Mouse (Mus musculus) embryo, embryonic 10.5 days (tissue): ENCODE measurements at regions not wholly inside any gene's neighbourhood (a gene's known extent, or its start where the extent isn't known, plus 50 kb on each side); places are given as distances from the start of the nearest gene placed in this dataset.

Experiments used
- DNase-seq: peaks from one replicate; pipeline ENCODE4 v3.0.0-alpha.2; 2015; ENCODE audit warnings: low spot score

- no peak for DNase-seq
Observed at GRCm38 (mm10) chr13:58495390-58496073, 92.4 kb upstream of the Hnrnpk start.

GRCm38 (mm10) chr13:58494726-58495125 lies 91.6 kb upstream of the Hnrnpk start:
- DNase-seq: no peak

- no peak for DNase-seq
Observed at GRCm38 (mm10) chr13:58490829-58491228, 87.7 kb upstream of the Hnrnpk start.

GRCm38 (mm10) chr13:58485011-58485410 lies 81.9 kb upstream of the Hnrnpk start:
- no peak for DNase-seq

GRCm38 (mm10) chr13:58482701-58483100 lies 79.6 kb upstream of the Hnrnpk start:
- no peak for DNase-seq

DNA sequence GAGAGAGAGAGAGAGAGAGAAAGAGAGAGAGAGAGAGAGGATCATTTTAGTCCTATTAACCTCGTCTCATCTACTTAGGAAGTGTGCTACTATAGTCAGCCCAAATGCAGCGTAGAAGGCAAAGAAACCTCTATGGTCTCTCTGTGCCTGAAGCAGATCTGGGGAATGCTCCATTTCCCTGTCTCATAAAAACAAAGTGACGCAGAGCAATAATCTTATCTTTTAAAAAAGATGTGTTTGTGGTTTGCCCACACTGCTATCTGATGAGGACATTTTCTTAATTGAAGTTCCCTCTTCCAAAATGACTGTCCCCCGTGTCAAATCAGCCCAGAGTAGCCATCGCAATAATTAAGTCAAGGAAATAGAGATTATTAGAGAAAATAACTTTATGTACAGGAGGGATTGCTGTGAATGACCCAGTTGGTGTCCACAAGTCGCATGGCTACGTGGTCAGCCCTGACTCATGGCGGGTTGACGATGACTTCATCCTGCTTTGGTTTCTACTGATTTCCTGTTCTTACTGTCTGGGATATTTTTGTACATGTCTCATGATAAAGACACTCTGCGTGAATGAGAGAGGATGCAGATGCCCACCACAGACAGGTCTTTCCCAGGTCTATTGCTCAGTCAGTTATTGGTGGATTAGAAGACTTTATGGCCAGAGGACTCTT lies 77.9 kb upstream of the Hnrnpk start:
- DNase-seq: no peak

GRCm38 (mm10) chr13:58480388-58480927 lies 77.3 kb upstream of the Hnrnpk start:
- DNase-seq: no peak

DNA sequence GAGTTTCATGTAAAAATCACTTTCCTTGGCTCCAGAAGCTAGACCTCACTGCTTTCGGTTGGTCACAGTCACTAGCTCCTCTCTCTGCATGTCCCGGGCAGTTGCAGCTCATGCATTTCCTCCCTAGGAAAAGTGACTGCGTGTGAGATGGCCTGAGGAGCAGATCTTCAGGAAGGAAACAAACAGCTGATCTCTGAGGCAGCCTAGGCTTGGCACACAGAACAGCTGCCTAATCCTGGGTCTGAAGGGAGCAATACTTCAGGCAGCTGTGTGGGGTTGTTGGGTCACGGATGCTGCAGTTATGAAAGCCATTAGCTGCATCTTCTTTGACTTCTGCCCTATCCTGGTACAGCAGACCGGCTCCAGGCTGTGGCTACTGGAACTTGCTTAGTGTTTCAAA lies 75.3 kb upstream of the Hnrnpk start:
- no peak for DNase-seq

GRCm38 (mm10) chr13:58477253-58477652 lies 74.1 kb upstream of the Hnrnpk start:
- DNase-seq: no peak

DNA sequence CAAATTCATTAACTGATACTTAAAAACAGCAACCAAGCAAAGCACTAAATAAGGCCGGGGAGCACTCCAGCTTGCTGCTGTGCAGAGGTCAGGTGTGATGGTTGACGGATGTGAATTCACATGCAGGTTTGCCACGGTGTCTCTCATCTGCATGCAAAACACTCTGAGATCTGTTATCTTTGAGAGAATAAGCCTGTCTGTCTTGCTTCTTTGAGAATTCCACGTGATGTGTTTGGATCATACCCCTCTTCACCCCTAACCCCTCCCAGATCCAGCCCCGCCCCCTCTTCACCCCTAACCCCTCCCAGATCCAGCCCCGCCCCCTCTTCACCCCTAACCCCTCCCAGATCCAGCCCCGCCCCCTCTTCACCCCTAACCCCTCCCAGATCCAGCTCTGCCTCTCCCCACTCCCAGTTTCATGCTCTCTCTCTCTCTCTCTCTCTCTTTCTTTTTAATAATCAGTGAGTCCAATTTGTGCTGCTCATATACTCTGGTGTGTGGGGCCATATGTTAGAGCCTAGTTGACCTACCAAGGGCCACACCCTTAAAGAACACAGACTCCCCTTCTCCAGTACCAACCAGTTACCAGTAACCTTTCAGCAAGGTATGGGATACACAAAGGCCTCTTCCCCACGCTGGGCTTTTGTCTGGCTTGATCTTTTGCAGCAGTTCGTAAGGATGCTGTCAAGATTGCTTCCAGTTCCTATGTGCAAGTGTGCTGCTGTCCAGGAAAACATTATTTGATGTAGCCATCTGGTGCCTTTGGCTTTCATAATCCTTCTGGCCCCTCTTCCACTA lies 73.1 kb upstream of the Hnrnpk start:
- no peak for DNase-seq

DNA sequence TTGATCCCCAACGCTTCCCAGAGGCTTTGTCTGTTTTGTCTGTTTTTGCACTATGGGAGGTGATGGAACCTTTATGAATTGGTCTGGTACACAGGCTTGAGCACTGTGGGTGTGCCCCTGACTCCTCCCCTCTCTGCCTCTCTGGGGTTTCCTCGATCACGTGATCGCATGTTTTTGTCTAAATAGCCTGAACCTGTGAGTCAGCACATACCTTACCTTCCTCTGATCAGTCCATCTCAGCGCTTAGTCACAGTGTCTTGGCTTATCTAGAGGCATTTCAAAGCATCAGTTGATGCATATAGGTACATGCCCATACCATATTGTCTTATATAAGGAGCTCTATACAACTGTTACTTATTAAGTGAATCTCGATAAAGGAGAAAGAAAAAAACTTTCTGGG lies 72.4 kb upstream of the Hnrnpk start:
- peak; percentile 43 for DNase-seq

DNA sequence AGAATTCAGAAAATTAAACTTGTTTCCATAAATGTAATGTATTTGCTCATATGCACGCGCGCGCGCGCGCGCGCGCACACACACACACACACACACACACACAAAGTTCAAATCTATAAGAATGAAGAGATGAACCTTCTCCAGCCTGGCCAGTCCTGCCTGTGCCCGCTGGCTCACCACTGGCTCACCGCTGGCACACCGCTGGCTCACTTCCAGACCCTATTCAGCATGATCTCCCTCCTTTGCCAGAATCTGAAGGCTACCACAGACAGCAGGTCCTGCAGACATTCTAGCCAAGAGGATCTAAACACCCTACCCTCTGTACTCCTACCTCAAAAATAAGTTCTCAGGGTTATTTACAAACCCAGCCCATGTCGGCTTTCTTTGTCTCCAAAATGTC lies 69.3 kb upstream of the Hnrnpk start:
- no peak for DNase-seq

GRCm38 (mm10) chr13:58471704-58472103 lies 68.6 kb upstream of the Hnrnpk start:
- peak; percentile 61 for DNase-seq

- DNase-seq: peak; percentile 86
Observed at GRCm38 (mm10) chr13:58469731-58470130, 66.6 kb upstream of the Hnrnpk start.

DNA sequence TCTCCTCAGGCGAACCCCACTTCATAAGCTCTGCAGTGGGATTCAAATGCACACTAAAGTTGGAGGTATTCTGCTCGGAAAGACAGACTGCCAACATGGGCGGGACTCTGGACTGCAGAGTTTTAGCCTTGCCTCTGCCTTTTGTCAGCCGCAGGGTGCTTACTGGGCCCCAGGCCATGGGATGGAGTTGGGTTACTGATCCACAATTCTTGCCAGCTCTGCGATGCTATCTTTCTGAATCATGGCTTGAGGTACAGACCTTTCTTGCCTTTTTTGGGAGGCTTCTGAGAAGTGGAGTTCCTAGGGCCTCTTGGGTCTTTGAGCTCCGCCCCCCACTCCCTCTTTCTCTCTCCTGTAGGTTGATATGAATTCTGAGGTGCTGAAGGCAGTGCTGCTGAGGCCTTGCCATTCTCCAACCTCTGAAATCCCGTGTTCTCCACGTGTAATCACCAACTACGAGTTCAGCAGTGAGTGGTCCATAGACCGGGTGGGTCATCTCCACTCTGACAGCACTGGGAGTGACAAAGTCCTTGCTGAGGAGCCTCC lies 64.0 kb upstream of the Hnrnpk start:
- no peak for DNase-seq

DNA sequence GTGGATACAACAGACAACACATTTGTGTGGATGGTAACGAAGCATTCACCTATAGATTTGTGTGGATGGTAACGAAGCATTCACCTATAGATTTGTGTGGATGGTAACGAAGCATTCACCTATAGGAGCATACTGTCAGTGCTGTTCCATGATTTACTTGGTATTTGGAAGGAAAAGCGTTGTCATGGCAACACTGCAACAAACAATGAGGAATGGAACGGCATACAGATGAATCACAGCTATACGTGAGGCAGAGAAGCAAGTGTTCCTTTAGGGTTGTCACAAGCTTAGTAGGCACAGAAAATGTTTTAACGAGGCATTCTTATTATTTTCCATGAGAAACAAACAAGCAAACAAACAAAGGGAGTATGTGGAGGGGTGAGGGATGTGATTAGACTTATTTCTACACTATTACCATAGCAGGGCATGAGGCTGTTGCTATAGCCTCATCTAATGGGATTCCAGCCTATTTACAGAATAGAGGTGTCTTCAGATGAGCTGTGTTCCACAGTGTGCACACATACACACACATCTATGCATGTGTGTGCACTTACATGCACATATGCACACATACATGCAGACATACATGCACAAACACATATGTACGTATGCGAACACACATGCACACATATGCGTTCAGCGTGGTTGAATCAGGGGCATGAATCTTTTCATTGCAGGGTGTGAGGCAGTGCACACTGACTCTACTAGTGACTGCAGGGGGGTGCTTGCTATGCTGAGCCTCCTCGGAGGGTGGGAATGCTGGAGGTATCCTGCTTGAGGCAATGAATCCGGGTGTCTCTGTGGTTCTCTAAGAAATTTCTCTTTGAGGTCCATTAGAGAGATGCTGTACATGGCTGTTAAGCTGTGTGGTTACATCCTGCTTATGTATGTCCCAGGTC lies 62.3 kb upstream of the Hnrnpk start:
- DNase-seq: peak; percentile 48
